Mouse (Mus musculus) gastrocnemius, postnatal 36 days (tissue): ENCODE results near the gene Rere. TPM values are rescaled to one million over a fixed set of nuclear protein-coding genes. Genes with fewer than 3 reads are reported as not detected.
"Not testable (repeated sequence)": the region's sequence is repeated elsewhere in the genome, so short reads cannot be mapped to it uniquely, and the experiment has no call there.

Source experiments
- DNase-seq, 2 experiments: peaks; one replicate each; pipeline ENCODE4 v3.0.0; 2022
- intact Hi-C: fragments of 180-260 bp; cut with DNase I; formaldehyde crosslinking; loops from one replicate; pipeline ENCODE4 v1.15.1; 2025
- total RNA-seq, 2 experiments: library from RNA; stranded (reverse); gene quantifications; 2 replicates each; pipeline ENCODE4 v1.2.3; 2021

Gene Rere
- total RNA-seq, 2 experiments from 2014 or later, result 47.6 to 66.2 TPM

DNA sequence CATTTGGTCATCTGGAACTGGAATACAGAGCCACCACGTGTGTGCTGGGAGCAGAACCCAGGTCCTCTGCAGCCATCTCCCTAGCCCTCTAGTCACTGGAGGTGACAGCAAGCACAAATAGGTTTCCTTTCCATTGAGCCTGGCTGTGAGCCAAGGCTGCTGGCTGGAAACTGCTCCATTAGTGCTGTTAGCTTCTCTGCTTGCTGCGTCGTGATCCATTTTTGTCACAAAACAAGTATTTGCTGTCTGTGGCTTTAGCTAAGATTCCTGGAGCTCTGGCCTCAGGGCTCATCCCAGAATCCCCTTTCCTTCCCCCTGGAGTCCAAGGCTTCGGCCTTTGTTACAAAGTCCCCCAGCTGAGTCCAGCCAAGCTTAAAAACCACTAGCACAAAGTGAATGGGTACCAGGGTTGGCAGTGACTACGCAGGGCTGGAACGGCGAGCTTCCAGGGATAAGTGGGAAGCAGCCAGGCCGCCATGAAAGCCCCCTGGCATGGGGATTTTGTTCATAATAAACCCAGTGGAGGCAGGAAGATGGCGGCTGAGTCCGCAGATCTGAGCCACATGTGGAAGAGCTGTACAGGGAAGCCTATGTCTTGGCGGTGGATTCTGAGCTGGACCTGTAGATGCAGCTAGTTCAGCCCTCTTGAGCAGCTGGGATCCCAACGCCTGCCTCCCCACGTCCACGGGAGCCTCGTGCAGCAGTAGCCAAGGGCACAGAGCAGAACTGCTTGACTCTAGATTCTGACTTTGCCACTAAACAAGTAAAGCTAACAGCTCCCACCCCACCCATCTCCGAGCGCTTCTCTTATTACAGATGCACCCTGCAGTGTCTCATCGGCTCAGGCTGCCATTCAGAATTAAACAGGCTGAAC is 30.7 kb upstream of the Rere start:
- no peak for DNase-seq
- intact Hi-C loops, result no loop called here

DNA sequence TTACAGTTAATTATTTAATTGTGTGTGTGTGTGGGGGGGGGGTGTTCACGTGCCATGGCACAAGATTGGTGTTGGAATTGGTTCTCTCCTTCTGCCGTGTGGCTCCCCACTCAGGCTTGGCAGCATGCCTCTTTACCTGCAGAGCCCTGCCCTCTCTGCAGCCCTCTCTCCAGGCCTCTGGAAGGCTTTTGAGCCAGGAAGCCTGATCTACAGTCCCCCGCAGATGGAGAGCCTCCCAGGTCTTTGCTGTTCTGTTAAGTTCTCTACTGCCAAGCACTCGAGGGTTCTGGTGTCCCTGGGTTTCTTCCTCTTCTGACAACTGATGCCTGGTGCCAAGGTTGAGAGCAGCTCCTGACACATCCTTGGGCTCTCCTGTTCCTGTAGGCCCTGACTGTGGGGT is 27.0 kb upstream of the Rere start:
- intact Hi-C loops, result loop anchor here (2.0 kb wide), 1 partner anchor 364 kb away; no protein-coding TSS in a partner anchor
- DNase-seq, result no peak

DNA sequence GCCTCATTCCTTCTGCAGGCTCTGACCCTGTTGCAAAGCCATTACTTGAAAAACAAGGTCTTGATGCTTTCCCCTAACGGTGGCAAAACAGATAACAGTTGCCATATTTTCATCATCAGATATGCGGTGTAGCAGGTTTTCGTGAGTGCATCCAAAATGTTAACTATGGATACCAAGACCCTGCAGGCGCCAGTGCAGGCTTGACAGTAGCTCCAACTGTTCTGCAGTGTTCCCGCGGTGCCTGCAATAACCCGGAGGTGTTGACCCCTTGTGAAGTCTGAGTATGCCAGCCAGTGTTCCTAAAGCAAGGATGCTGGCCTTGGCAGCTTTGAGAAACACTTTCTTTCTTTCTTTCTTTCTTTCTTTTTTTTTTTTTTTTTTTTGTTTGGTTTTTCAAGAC is 26.3 kb upstream of the Rere start:
- intact Hi-C loops, result loop anchor here (2.0 kb wide), 1 partner anchor 364 kb away; no protein-coding TSS in a partner anchor
- no peak for DNase-seq

DNA sequence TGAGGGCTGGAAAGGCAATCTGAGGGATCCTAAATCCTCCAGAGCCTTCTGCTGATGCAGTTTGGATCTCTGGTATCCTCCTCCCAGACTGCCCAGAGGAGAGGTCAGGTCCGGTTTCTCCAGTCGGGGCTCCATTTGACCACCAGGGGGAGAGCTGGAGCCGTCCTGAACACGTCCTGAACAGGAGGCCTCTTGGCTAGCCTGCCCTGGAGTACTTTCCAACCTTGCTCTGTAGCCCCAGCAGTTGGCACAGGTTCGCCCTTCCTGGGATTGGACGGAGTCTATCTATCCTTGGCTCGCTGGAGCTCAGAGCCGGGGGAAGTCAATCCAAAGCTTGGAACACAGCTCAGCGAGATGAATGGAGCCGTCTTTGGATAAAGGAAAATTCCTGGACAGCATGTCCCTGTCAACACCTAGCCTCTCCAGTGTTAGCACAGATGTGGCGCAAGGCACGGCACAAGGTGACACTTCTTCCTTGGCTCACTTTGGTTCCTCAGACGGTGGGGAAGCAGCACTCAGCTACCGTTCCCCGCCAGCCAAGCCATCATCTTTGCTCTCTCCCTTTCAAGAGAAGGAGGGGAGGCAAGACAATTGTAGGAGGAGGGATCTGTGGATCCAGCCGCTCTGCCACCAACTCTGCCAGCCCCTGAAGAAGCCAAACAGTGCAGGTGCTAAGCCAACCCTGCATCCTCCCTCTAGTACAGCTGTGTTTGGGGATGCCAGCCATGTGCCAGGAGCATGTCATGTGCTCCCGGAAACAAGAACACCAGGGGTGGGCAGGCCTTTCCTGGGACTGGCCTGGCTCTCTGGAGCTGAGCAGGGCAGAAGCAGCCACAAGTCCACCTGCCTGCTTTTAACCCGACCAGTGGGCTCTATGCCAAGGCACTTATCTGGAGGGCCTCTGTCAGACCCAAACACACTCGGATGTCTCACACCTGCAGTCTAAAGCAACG is 23.9 kb upstream of the Rere start:
- DNase-seq, result peak; percentile 85 to 93
- intact Hi-C loops, result loop anchor here (2.0 kb wide), 2 partner anchors 89 to 207 kb away; no protein-coding TSS in a partner anchor

DNA sequence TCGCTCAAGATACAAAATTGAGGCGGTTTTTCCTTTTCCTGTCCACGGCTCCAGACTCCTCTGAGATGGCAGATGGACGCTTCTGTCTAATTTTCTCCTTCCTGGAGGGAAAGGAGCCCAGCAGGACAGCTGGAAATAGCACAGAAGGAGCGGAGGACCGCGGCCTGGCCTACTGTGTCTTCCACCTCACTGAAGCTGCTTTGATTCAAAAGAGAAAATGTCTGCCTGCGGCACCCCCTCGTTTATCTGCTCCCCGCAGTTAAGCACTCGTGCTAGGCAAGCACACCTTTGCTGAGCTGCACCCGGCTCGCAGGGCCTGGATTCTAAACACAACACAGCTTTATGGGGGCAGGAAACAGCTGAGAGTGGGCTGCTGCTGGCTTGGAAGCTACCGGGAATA is 23.1 kb upstream of the Rere start:
- intact Hi-C loops, result no loop called here
- no peak for DNase-seq

DNA sequence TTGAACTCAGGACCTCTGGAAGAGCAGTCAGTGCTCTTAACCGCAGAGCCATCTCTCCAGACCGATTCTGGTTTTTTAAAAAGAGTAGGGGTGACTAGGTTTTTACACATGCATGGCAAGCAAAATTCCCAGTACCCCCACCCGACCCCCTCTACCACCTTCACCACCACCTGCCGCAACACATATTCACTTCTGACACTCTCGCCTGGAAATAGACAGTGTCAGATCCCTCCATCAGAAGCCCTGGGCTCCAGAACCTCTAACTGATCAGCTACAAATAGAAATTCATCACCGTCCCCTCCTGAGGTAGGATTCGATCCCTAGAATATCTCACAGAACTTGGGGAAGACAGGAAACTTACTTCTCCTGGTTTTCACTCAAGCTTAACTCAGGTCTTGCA is 21.9 kb upstream of the Rere start:
- DNase-seq, result no peak
- intact Hi-C loops, result no loop called here

DNA sequence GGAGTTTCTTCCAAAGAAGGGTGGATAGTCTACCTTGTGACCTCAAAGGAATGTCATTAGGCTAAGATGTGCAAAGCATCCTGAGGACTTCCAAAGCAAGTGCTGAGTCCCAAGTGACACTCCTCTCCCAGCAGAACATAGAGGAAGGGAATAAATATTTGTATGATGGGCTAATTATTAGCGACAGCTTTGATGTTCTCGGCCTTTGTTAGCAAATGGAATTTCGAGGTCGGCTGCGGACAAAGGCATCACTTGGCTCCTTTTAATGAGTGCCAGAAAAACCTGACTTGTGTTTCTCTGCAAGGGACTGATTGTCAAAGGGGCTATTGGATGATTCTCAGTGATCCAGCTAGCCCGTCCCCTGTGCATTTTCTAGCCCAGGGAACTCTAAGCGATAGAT is 21.3 kb upstream of the Rere start:
- intact Hi-C loops, result no loop called here
- DNase-seq, result no peak

DNA sequence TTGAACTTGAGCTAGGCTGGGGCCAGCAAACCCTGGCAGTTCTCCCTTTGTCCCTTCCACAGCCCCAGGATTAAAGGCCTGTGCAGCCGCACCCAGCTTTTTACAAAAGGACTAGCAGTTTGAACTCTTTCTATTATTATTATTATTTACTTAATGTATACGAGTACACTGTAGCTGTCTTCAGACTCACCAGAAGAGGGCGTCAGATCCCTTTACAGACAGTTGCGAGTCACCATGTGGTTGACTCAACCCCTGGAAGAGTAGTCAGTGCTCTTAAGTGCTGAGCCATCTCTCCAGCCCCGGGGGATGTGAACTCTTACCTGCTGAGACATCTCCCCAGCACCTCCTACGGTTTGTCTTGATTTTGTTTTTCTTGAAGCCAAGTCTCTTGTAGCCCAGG is 20.7 kb upstream of the Rere start:
- intact Hi-C loops, result no loop called here

DNA sequence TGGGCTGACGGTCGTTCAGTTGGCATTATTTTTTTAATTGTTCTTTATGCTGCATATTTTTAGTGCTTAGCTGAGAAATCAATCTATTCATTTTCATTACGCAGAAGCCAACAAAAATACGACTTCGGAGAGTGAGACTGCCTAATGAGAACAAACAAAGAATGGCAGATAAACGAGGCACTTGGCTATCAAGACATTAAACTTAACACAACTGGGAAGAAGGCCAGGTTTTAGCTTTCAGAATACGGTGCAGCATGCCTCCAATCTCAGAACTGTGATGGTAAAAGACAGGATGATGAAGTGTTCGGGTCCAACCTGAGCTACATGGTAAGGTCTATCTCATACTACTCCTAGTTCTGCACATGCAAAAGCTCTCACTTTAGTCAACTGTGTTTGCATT is 19.1 kb upstream of the Rere start:
- intact Hi-C loops, result no loop called here

More for the DNA sequence above, 20.7 kb upstream of the Rere start:
- no peak for DNase-seq

DNA sequence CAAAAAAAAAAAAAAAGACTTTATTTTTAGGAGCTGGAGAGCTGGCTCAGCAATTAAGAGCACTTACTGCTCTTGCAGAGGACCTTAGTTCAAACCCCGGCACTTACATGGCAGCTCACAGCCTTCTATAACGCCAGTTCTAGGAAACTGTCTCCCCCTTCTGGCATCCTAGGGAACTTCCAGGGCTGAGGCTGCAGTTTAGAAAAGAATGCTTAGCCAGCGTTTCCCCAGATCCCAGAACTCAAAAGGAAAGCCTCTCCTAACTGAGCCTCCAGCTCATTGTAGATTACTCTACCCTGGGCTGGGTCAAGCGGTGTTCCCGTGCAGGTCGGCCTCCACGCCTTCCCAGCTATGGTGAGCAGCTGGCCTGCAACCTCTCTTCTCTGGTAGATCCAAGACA is 16.5 kb upstream of the Rere start:
- intact Hi-C loops, result no loop called here
- DNase-seq, result no peak

More for the DNA sequence above, 19.1 kb upstream of the Rere start:
- DNase-seq, result no peak

DNA sequence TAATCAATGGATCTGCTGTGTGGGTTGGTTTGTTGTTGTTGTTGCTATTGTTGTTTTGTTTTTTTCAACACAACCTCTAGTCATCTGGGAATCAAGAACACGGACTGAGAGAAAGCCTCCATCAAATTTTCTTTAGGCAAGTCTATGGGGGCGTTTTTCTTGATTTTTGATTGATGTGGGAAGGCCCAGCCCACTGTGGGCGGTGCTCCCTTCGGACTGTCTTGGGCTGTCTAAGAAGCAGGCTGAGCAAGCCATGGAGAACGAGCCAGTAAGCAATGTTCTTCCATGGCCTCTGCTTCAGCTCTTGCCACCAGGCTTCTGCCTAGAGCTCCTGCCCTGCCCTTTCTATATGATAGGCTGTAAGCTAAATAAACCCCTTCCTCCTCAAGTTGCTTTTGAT is 16.0 kb upstream of the Rere start:
- intact Hi-C loops, result no loop called here
- DNase-seq, result no peak

DNA sequence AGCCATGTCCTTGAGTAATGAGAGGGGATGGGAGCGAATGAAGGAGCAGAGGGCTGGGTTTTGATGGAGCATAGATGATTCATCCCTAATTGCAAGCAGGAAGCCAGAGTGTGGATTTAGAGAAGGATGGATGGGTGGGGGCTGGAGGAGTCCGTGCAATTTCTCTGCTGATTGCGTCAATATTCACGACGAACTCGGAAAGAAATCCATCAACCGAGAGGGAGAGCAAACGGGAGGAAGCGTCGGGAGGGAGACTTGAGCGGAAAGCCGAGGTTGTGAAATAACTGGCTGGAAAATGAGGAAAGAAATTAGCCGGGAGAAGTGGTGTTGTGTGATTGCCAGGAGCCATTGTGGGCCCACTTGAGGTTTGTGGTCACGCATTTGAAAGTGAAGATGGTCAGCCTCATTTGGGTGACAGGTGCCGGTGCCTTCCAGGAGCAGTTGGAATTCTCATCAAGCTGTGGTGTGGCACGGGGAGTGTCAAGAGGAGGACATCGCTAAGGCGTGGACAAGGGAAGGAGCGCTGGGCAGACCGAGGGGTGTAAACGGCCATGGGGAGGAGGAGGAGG is 14.7 kb upstream of the Rere start:
- intact Hi-C loops, result no loop called here
- DNase-seq, result no peak

DNA sequence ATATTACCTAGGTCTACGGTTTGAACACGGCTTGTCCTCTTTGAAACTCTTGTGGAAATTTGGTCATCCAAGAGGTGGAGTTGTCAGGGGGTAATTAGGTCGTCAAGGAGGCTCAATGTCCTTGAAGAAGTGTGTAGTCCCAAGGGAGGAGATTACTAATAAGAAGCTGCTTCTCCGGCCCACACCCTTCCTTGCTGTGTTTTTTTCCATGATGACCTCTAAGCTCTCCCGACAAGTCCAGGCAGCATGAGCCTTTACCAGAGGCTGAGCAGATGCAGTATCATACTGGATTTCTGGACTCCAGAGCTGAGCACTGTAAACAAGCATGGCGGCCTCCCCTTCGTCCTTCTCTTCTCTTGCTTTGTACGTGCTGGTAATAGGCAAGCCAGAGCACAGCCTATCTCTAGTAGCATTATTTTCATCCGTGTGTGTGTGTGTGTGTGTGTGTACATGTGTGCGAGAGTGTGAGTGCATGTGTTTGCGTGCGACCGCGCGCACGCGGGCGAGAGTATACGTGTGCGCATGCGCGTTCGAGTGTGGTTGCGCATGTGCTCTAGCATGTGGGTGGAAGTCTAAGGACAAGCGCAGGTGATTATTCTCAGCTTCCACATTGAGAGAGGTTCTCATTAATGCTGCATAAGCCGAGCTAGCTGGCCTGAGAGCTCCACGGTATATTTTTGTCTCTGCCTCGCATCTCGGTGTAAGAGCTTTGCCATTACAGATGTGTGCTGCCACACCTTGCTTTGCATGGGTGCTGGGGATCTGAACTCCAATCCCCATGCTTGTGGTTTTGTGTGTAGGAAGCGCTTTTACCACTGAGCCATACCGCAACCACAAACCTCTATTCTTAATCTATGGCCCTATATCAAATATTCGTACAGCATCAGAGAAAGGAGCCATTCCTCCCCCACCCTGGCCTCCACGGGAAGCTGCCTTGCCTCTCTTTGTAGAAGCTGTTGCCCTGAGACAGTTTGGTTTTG is 12.5 kb upstream of the Rere start:
- DNase-seq, result no peak
- intact Hi-C loops, result no loop called here

DNA sequence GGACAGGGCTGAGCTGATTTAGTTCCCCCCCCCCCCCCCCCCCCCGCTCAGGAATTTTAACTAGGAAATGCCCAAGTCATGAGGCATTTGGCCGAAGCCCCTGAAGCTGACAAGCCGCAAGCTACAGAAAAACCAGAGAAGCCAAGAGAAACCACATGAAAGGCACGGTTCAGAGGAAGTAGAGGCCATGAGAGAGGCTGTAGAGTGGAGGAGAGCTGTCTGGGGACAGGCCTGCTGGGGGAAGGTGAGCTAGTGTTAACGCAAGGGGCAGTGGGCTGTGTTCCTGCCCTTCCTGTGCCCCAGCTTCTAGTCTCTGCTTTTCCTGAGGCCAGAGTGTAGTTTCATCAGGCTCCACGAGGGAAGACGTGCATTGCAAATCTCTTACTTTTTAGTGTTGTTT is 11.8 kb upstream of the Rere start:
- DNase-seq, result no peak
- intact Hi-C loops, result no loop called here

DNA sequence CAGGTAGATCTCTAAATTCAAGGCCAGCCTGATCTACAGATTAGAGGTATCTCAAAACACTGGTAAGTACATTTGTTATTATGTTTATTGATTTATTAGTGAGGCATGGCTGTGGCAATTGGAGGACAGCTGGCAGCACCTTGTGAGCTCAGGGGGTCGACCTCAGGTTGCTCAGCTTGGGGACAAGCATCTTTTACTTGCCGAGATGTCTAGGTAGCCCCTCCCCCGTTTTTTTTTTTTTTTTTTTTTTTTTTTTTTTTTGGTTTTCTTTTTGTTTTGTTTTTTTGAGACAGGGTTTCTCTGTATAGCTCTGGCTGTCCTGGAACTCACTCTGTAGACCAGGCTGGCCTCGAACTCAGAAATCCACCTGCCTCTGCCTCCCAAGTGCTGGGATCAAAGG is 10.7 kb upstream of the Rere start:
- DNase-seq, intact Hi-C loops: not testable (repeated sequence)

DNA sequence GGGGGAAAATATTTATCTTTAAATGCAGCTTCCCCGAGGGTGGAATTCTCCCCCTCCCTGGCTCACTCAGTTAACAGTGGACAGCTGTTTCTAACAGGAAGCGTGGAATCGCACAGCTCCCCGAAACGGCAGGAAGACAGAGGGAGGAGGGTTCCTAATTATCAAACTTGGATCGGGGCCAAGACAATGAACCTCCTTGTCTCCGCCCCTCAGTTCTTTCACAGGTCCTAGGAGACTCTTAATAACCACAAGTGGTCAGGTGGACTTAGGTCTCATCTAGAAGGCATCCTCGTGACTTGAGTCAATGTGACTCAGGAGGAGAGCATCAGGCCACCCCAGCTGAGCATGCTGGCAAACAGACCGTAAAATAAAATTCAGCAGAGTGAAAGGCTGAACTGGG is 8.7 kb upstream of the Rere start:
- intact Hi-C loops, result no loop called here
- peak in 1 of 2 experiments; percentile 43 for DNase-seq

DNA sequence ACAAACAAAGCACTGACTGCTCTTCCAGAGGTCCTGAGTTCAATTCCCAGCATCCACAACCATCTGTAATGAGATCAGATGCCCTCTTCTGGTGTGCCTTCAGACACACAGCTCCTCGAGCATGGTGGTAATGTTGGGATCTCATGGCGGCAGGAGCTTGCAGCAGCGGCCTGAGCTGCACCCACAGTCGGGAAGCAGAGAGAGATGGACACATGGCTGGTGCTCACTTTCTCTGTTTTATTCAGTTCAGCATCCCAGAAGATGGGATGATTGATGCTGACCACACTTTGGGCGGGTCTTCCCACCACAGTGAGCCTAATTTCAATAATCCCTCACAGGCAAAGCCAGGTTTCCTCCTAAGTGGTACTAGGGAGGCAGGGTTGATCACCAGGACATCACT is 5.9 kb upstream of the Rere start:
- DNase-seq, result no peak
- intact Hi-C loops, result no loop called here

DNA sequence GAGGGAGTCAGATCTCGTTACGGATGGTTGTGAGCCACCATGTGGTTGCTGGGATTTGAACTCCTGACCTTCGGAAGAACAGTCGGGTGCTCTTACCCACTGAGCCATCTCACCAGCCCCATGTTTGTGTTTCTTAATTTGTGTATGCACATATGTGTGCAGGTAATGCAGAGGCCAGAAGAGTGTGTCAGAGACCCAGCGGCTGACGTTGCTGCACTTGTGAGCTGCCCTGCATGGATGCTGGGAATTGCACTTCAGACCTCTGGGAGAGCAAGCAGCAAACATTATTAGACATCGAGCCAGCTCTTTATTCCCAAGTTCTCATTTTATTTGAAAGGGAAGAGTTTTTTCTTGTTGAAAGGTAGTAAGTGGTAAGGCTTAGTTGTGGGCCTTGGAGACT is 2.1 kb upstream of the Rere start:
- DNase-seq, intact Hi-C loops: not testable (repeated sequence)

DNA sequence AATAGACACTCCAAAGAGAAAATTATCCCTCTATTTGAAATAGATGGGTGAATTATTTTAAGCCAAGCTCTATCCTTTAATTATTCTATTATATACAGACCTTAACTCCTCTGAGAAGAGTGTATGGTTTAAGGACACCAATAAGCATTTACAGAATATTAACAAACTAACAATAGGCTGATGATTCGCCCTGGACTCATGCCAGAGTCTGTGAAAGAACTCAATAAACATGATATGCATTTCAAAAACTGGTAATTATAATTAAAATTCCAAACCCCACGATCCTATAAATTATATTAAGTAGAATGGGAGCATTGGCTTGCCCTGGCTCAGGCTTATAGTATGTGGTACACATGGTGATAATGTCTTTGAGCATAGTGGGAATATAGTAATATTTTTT is 1.4 kb upstream of the Rere start:
- intact Hi-C loops, result no loop called here
- no peak for DNase-seq

DNA sequence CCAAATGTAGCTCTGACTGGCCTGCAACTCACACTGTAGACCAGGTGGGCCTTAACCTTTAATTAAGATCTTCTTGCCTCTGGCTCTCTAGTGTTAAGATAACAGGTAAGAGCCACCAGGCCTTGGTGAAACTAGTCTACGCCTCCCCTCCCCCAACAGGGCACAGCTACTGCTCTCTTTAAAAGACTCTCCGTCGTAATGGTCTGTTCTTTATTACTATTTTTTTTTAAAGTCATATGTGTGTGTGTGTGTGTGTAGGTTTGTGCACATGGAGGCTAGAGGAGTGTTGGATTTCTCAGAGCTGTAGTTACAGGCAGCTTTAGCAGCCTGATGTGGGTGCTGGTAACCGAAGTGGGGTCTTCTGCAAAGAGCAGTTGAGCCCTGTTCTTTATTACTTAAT is 987 bp upstream of the Rere start:
- DNase-seq, result no peak
- intact Hi-C loops, result no loop called here
